Mouse (Mus musculus): Measurements from ENCODE around the gene St3gal5. TPM values are rescaled to one million over a fixed set of nuclear protein-coding genes. Genes with fewer than 3 reads are reported as not detected.

The St3gal5 gene
- polyA plus RNA-seq, 1 experiment from 2014 or later = 32.5 TPM

- H3K36me3 ChIP-seq = no peaks in the 10 kb centered on the region
- no peak overlapping the region for H3K9ac ChIP-seq
- H3K9me3 ChIP-seq = no peaks in the 10 kb centered on the region
- no peaks in the 10 kb centered on the region for H3K4me1 ChIP-seq
- no peak overlapping the region for H3K27ac ChIP-seq
- WGBS = 79% methylated on average over 5 of the region's 5 CpGs
- H3K4me2 ChIP-seq (replicated peaks) = no peak overlapping the region
- H3K27me3 ChIP-seq = no peaks in the 10 kb centered on the region
- no peak for ATAC-seq (ENCODE audit: insufficient number of reproducible peaks, insufficient read depth, low FRiP score, low TSS enrichment)
- H3K4me3 ChIP-seq = no peak overlapping the region
Observed at GRCm38 (mm10) chr6:72176004-72176403, 78.6 kb downstream of the St3gal5 start.

GRCm38 (mm10) chr6:72177417-72177816 lies 80.0 kb downstream of the St3gal5 start:
- no peaks in the 10 kb centered on the region for H3K4me1 ChIP-seq
- H3K4me2 ChIP-seq (replicated peaks) = no peak overlapping the region
- H3K27me3 ChIP-seq = no peaks in the 10 kb centered on the region
- 73% methylated on average over 3 of the region's 3 CpGs for WGBS
- H3K27ac ChIP-seq = no peak overlapping the region
- H3K9ac ChIP-seq = no peak overlapping the region
- H3K9me3 ChIP-seq = no peaks in the 10 kb centered on the region
- no peak overlapping the region for H3K4me3 ChIP-seq
- ATAC-seq (ENCODE audit: insufficient number of reproducible peaks, insufficient read depth, low FRiP score, low TSS enrichment) = no peak
- no peaks in the 10 kb centered on the region for H3K36me3 ChIP-seq

GRCm38 (mm10) chr6:72179006-72179405 lies 81.6 kb downstream of the St3gal5 start:
- no peaks in the 10 kb centered on the region for H3K4me1 ChIP-seq
- H3K27ac ChIP-seq = no peak overlapping the region
- no peaks in the 10 kb centered on the region for H3K27me3 ChIP-seq
- no peak overlapping the region for H3K4me2 ChIP-seq (replicated peaks)
- no peak overlapping the region for H3K4me3 ChIP-seq
- WGBS = 83% methylated on average over 3 of the region's 3 CpGs
- no peaks in the 10 kb centered on the region for H3K36me3 ChIP-seq
- H3K9ac ChIP-seq = no peak overlapping the region
- H3K9me3 ChIP-seq = no peaks in the 10 kb centered on the region
- no peak for ATAC-seq (ENCODE audit: insufficient number of reproducible peaks, insufficient read depth, low FRiP score, low TSS enrichment)

GRCm38 (mm10) chr6:72179562-72180502 lies 82.4 kb downstream of the St3gal5 start:
- no peak overlapping the region for H3K4me3 ChIP-seq
- no peaks in the 10 kb centered on the region for H3K27me3 ChIP-seq
- no peak overlapping the region for H3K27ac ChIP-seq
- 72% methylated on average over 12 of the region's 12 CpGs for WGBS
- no peaks in the 10 kb centered on the region for H3K4me1 ChIP-seq
- no peak for ATAC-seq (ENCODE audit: insufficient number of reproducible peaks, insufficient read depth, low FRiP score, low TSS enrichment)
- H3K9me3 ChIP-seq = no peaks in the 10 kb centered on the region
- H3K36me3 ChIP-seq = no peaks in the 10 kb centered on the region
- H3K9ac ChIP-seq = no peak overlapping the region
- no peak overlapping the region for H3K4me2 ChIP-seq (replicated peaks)

- Histone ChIP-seq H3K4me2 (replicated peaks) (no peak overlapping the region), H3K4me3 (no peak overlapping the region), H3K27me3 (peaks cover 7% of the 10 kb centered on the region), H3K4me1 (peaks cover 13% of the 10 kb centered on the region; the same call in 1 of the 2 replicates), H3K9ac (no peak overlapping the region), H3K36me3 (no peaks in the 10 kb centered on the region), H3K27ac (no peak overlapping the region), H3K9me3 (no peaks in the 10 kb centered on the region)
- WGBS = 82% methylated on average over 5 of the region's 5 CpGs
- ATAC-seq (ENCODE audit: insufficient number of reproducible peaks, insufficient read depth, low FRiP score, low TSS enrichment) = no peak
Observed at GRCm38 (mm10) chr6:72184576-72184975, 87.2 kb downstream of the St3gal5 start.

- no peaks in the 10 kb centered on the region for H3K36me3 ChIP-seq
- 0 out of 2 replicates have a peak, but pooled peaks have one; percentile 11 for ATAC-seq (ENCODE audit: insufficient number of reproducible peaks, insufficient read depth, low FRiP score, low TSS enrichment)
- H3K27ac ChIP-seq = no peak overlapping the region
- no peak overlapping the region for H3K4me3 ChIP-seq
- peaks cover 24% of the 10 kb centered on the region for H3K4me1 ChIP-seq
- H3K27me3 ChIP-seq = peaks cover 7% of the 10 kb centered on the region
- H3K9me3 ChIP-seq = no peaks in the 10 kb centered on the region
- no peak overlapping the region for H3K4me2 ChIP-seq (replicated peaks)
- H3K9ac ChIP-seq = no peak overlapping the region
- WGBS = 4% methylated on average over 6 of the region's 6 CpGs
Observed at GRCm38 (mm10) chr6:72185893-72186490, 88.6 kb downstream of the St3gal5 start.

GRCm38 (mm10) chr6:72186809-72187208 lies 89.4 kb downstream of the St3gal5 start:
- no peak overlapping the region for H3K4me2 ChIP-seq (replicated peaks)
- H3K4me3 ChIP-seq = no peak overlapping the region
- H3K27me3 ChIP-seq = peaks cover 7% of the 10 kb centered on the region
- WGBS = 76% methylated on average over 6 of the region's 6 CpGs
- no peaks in the 10 kb centered on the region for H3K9me3 ChIP-seq
- no peaks in the 10 kb centered on the region for H3K36me3 ChIP-seq
- no peak for ATAC-seq (ENCODE audit: insufficient number of reproducible peaks, insufficient read depth, low FRiP score, low TSS enrichment)
- no peak overlapping the region for H3K9ac ChIP-seq
- peaks cover 26% of the 10 kb centered on the region for H3K4me1 ChIP-seq
- no peak overlapping the region for H3K27ac ChIP-seq

- Histone ChIP-seq H3K9me3 (no peaks in the 10 kb centered on the region), H3K27ac (peak overlapping the region; percentile 73), H3K36me3 (no peaks in the 10 kb centered on the region), H3K27me3 (peaks cover 7% of the 10 kb centered on the region), H3K4me2 (replicated peaks) (peak overlapping the region; percentile 47), H3K4me3 (peak overlapping the region; percentile 2), H3K4me1 (peaks cover 26% of the 10 kb centered on the region), H3K9ac (peak overlapping the region; percentile 39)
- peak; percentile 39; the same call in 1 of the 2 replicates for ATAC-seq (ENCODE audit: insufficient number of reproducible peaks, insufficient read depth, low FRiP score, low TSS enrichment)
- WGBS = 3% methylated on average over 29 of the region's 29 CpGs
Observed at GRCm38 (mm10) chr6:72189061-72189863, 91.9 kb downstream of the St3gal5 start.

- H3K9ac ChIP-seq = no peak overlapping the region
- ATAC-seq (ENCODE audit: insufficient number of reproducible peaks, insufficient read depth, low FRiP score, low TSS enrichment) = no peak
- no peak overlapping the region for H3K4me3 ChIP-seq
- peaks cover 26% of the 10 kb centered on the region for H3K4me1 ChIP-seq
- H3K4me2 ChIP-seq (replicated peaks) = no peak overlapping the region
- H3K9me3 ChIP-seq = no peaks in the 10 kb centered on the region
- no peak overlapping the region for H3K27ac ChIP-seq
- 25% methylated on average over 6 of the region's 6 CpGs for WGBS
- H3K27me3 ChIP-seq = peaks cover 7% of the 10 kb centered on the region
- H3K36me3 ChIP-seq = no peaks in the 10 kb centered on the region
Observed at GRCm38 (mm10) chr6:72190120-72190519, 92.7 kb downstream of the St3gal5 start.

GRCm38 (mm10) chr6:72190577-72190976 lies 93.2 kb downstream of the St3gal5 start:
- Histone ChIP-seq H3K36me3 (no peaks in the 10 kb centered on the region), H3K27me3 (peaks cover 7% of the 10 kb centered on the region), H3K4me1 (peaks cover 26% of the 10 kb centered on the region), H3K9me3 (no peaks in the 10 kb centered on the region; the same call in 1 of the 2 replicates), H3K4me3 (no peak overlapping the region), H3K27ac (no peak overlapping the region), H3K9ac (no peak overlapping the region), H3K4me2 (replicated peaks) (no peak overlapping the region)
- no peak for ATAC-seq (ENCODE audit: insufficient number of reproducible peaks, insufficient read depth, low FRiP score, low TSS enrichment)
- WGBS = 61% methylated on average over 5 of the region's 5 CpGs

- no peak overlapping the region for H3K4me3 ChIP-seq
- no peak; the same call in 1 of the 2 replicates for ATAC-seq (ENCODE audit: insufficient number of reproducible peaks, insufficient read depth, low FRiP score, low TSS enrichment)
- H3K27ac ChIP-seq = peak overlapping the region; percentile 43; the same call in 1 of the 2 replicates
- H3K27me3 ChIP-seq = no peaks in the 10 kb centered on the region
- H3K9me3 ChIP-seq = peaks cover 4% of the 10 kb centered on the region; the same call in 1 of the 2 replicates
- 60% methylated on average over 3 of the region's 3 CpGs for WGBS
- H3K9ac ChIP-seq = no peak overlapping the region
- peaks cover 14% of the 10 kb centered on the region for H3K4me1 ChIP-seq
- H3K36me3 ChIP-seq = no peaks in the 10 kb centered on the region
- H3K4me2 ChIP-seq (replicated peaks) = no peak overlapping the region
Observed at GRCm38 (mm10) chr6:72196660-72197059, 99.3 kb downstream of the St3gal5 start.

Measured in embryonic facial prominence, embryonic 12.5 days (tissue).